Mouse (Mus musculus) megakaryocyte-erythroid progenitor cell, adult 5-6 weeks (primary cell): Measurements from ENCODE around the gene Gpat2. TPM values are rescaled to one million over a fixed set of nuclear protein-coding genes. Genes with fewer than 3 reads are reported as not detected.

ENCODE experiments used
- ATAC-seq: replicated peaks from 2 replicates; pipeline ENCODE4 v1.8.0; 2016; ENCODE audit warnings: mild to moderate bottlenecking, inconsistent platforms; ENCODE audit not compliant: severe bottlenecking, poor library complexity, low FRiP score, low TSS enrichment
- total RNA-seq, 2 experiments: library from RNA; stranded (forward) in 1 of 2; stranded (reverse) in 1 of 2; fragments of 200-1000, 215-1000 nt in 1 of 2; fragments of >200 nt in 1 of 2; fragmentation: Nextera tagmentation in 1 of 2; gene quantifications; 2 replicates each; pipeline ENCODE4 v1.2.3; 2014 to 2017

Gpat2 gene
- total RNA-seq, 2 experiments from 2014 or later: not detected

GRCm38 (mm10) chr2:127484476-127485170 is 59.6 kb downstream of the Gpat2 start:
- ATAC-seq: no peak

Other genes starting within 250 kb of the Gpat2 start
- gene 1810024B03Rik, start 216.9 kb upstream of the Gpat2 start, total RNA-seq (2014; fragmentation: Nextera tagmentation): 2.8 and 6.5 TPM in 2 replicates
- 1.6 and 2.6 TPM in 2 replicates for gene 1810024B03Rik, start 216.9 kb upstream of the Gpat2 start, total RNA-seq (2017)
- 99.4 and 122 TPM in 2 replicates for gene Snrnp200, start 216.8 kb upstream of the Gpat2 start, total RNA-seq (2014; fragmentation: Nextera tagmentation)
- 202 and 255 TPM in 2 replicates for gene Snrnp200, start 216.8 kb upstream of the Gpat2 start, total RNA-seq (2017)
- 39.4 and 40.1 TPM in 2 replicates for gene Ciao1, start 177.4 kb upstream of the Gpat2 start, total RNA-seq (2014; fragmentation: Nextera tagmentation)
- 19.0 and 45.1 TPM in 2 replicates for gene Ciao1, start 177.4 kb upstream of the Gpat2 start, total RNA-seq (2017)
- 17.5 and 26.0 TPM in 2 replicates for gene Tmem127, start 177.3 kb upstream of the Gpat2 start, total RNA-seq (2014; fragmentation: Nextera tagmentation)
- 38.7 and 39.5 TPM in 2 replicates for gene Tmem127, start 177.3 kb upstream of the Gpat2 start, total RNA-seq (2017)
- 97.7 and 109 TPM in 2 replicates for gene Stard7, start 155.0 kb upstream of the Gpat2 start, total RNA-seq (2014; fragmentation: Nextera tagmentation)
- gene Stard7, start 155.0 kb upstream of the Gpat2 start, total RNA-seq (2017): 130 and 141 TPM in 2 replicates
- gene Dusp2, start 89.0 kb upstream of the Gpat2 start, total RNA-seq (2014; fragmentation: Nextera tagmentation): 18.4 and 29.2 TPM in 2 replicates
- gene Dusp2, start 89.0 kb upstream of the Gpat2 start, total RNA-seq (2017): 33.5 and 35.8 TPM in 2 replicates
- gene Astl, start 86.6 kb upstream of the Gpat2 start, total RNA-seq (2014; fragmentation: Nextera tagmentation): 0.40 TPM in 1 of 2 replicates, not detected in the other
- gene Astl, start 86.6 kb upstream of the Gpat2 start, total RNA-seq (2017): not detected in 2 replicates
- gene Adra2b, start 62.0 kb upstream of the Gpat2 start, total RNA-seq (2014; fragmentation: Nextera tagmentation): not detected in 2 replicates
- not detected in 2 replicates for gene Adra2b, start 62.0 kb upstream of the Gpat2 start, total RNA-seq (2017)
- 17.8 and 18.9 TPM in 2 replicates for gene Fahd2a, start 19.4 kb downstream of the Gpat2 start, total RNA-seq (2014; fragmentation: Nextera tagmentation)
- 1.8 and 3.5 TPM in 2 replicates for gene Fahd2a, start 19.4 kb downstream of the Gpat2 start, total RNA-seq (2017)
- gene Kcnip3, start 96.9 kb downstream of the Gpat2 start, total RNA-seq (2014; fragmentation: Nextera tagmentation): not detected in 2 replicates
- 0.15 TPM in 1 of 2 replicates, not detected in the other for gene Kcnip3, start 96.9 kb downstream of the Gpat2 start, total RNA-seq (2017)
- gene Prom2, start 116.3 kb downstream of the Gpat2 start, total RNA-seq (2014; fragmentation: Nextera tagmentation): not detected in 2 replicates
- not detected in 2 replicates for gene Prom2, start 116.3 kb downstream of the Gpat2 start, total RNA-seq (2017)
- gene Zfp661, start 161.9 kb downstream of the Gpat2 start, total RNA-seq (2014; fragmentation: Nextera tagmentation): 4.5 and 6.5 TPM in 2 replicates
- 4.5 and 6.2 TPM in 2 replicates for gene Zfp661, start 161.9 kb downstream of the Gpat2 start, total RNA-seq (2017)
- 74.2 and 98.4 TPM in 2 replicates for gene Mrps5, start 162.0 kb downstream of the Gpat2 start, total RNA-seq (2014; fragmentation: Nextera tagmentation)
- gene Mrps5, start 162.0 kb downstream of the Gpat2 start, total RNA-seq (2017): 164 and 215 TPM in 2 replicates
- gene Mal, start 231.5 kb downstream of the Gpat2 start, total RNA-seq (2014; fragmentation: Nextera tagmentation): not detected in 2 replicates
- gene Mal, start 231.5 kb downstream of the Gpat2 start, total RNA-seq (2017): not detected in 2 replicates